Mouse (Mus musculus): ENCODE data around the gene Dgkg. TPM values are rescaled to one million over a fixed set of nuclear protein-coding genes. Genes with fewer than 3 reads are reported as not detected.

Dgkg gene
- total RNA-seq, 2 experiments from 2014 or later = 199 to 231 TPM

DNA sequence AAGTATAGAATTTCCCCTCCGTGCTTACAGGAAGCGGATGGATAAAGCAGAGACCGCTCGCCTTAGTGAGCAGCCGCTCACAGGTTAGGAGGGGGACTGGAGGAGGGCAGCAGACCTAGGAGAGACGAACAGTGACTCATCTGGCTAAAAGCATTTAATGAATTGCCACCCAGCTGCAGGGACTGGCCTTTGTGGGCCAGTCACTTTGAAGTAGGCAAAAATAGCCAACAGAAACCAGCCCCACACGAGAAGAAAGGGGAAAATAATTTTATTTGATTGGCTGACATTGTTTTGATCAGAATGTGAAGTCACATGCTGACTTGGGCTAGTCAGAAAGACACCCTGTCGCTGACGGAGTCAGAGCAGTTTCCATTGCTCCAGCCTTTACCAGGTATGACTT, 15.4 kb downstream of the Dgkg start:
- Histone ChIP-seq H3K27ac (peak overlapping the region; percentile 59; the same call in 1 of the 2 replicates), H3K4me3 (no peak overlapping the region)
- DNase-seq (ENCODE audit: low spot score in 2 of 2) = no peak
- no peak for TF ChIP-seq CTCF (conservative IDR thresholded peaks at IDR 0.05)

DNA sequence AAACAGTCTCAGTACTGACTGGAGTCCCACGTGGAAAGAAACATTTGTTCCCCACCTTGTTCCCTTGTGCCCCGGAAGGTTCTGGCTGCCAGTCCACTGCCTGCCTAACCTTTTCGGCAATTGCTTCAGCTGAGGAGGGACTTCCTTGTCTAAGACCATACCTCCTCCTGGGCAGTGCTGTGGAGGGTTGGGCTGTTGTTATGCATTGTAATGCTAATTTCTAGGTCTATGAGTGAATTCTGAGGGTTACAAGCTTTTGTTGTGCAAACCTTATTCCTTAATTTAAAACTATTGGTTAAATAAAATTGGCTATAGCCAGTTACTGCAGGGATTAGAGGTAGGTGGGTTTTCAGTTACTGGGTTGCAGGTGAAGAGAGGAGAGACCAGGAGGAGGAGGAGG, 19.7 kb downstream of the Dgkg start:
- Histone ChIP-seq H3K27ac (no peak overlapping the region), H3K4me3 (no peak overlapping the region)
- no peak for DNase-seq (ENCODE audit: low spot score in 2 of 2)
- TF ChIP-seq CTCF (conservative IDR thresholded peaks at IDR 0.05) = no peak

- DNase-seq (ENCODE audit: low spot score in 2 of 2) = no peak
- no peak overlapping the region for H3K4me3 ChIP-seq
- TF ChIP-seq CTCF (conservative IDR thresholded peaks at IDR 0.05) = no peak
- no peak overlapping the region for H3K27ac ChIP-seq
Measured at GRCm38 (mm10) chr16:22635706-22636105, 21.3 kb downstream of the Dgkg start.

- TF ChIP-seq CTCF (conservative IDR thresholded peaks at IDR 0.05) = no peak
- Histone ChIP-seq H3K27ac (no peak overlapping the region), H3K4me3 (no peak overlapping the region)
- DNase-seq (ENCODE audit: low spot score in 2 of 2) = no peak
Measured at GRCm38 (mm10) chr16:22633063-22633462, 24.0 kb downstream of the Dgkg start.

GRCm38 (mm10) chr16:22630351-22630750, 26.7 kb downstream of the Dgkg start:
- H3K27ac ChIP-seq = no peak overlapping the region
- no peak for TF ChIP-seq CTCF (conservative IDR thresholded peaks at IDR 0.05)
- H3K4me3 ChIP-seq = no peak overlapping the region
- no peak for DNase-seq (ENCODE audit: low spot score in 2 of 2)

- no peak for DNase-seq (ENCODE audit: low spot score in 2 of 2)
- no peak overlapping the region for H3K4me3 ChIP-seq
- no peak for TF ChIP-seq CTCF (conservative IDR thresholded peaks at IDR 0.05)
- no peak overlapping the region for H3K27ac ChIP-seq
Measured at GRCm38 (mm10) chr16:22629900-22630299, 27.1 kb downstream of the Dgkg start.

- Histone ChIP-seq H3K27ac (no peak overlapping the region), H3K4me3 (no peak overlapping the region)
- TF ChIP-seq CTCF (conservative IDR thresholded peaks at IDR 0.05) = no peak
- DNase-seq (ENCODE audit: low spot score in 2 of 2) = no peak
Measured at GRCm38 (mm10) chr16:22625987-22626386, 31.0 kb downstream of the Dgkg start.

DNA sequence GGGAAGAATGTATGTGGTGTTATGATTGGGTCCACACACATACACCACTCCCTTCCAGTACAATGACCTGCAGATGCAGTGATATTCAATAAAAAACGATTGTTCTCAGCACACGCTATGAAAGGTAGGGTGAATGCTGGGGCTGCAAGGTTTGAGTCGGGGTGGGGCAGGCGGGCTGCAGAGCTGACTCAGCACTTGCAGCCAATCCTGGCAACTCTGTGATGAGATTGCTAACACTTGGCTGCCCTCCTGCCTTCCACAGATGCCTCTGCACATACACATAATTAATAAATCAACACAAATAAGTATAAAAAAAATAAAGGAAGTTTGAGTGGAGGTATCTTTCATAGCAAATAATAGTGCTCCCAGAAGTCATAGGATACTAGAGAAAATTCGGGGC, 31.6 kb downstream of the Dgkg start:
- no peak for TF ChIP-seq CTCF (conservative IDR thresholded peaks at IDR 0.05)
- no peak overlapping the region for H3K27ac ChIP-seq
- H3K4me3 ChIP-seq = no peak overlapping the region
- DNase-seq (ENCODE audit: low spot score in 2 of 2) = no peak

DNA sequence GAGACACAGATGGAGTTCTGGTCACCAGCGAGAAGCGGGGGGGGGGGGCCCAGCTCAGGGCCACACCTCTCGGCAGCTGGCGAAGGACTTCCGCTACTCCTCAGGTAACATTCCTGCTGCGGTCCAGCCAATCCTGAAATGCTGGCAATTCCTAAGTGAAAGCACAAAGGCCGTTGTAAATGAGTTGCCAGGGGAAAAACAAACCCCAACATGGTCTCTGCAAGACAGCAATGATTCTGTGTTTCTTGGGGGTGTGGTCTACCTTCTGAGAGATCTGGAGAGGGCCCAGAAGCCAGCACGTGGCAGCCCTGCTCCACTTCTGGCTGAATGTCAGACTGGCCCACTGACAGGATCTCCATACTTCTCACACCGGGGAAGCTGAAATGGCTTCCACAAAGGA, 34.7 kb downstream of the Dgkg start:
- no peak for DNase-seq (ENCODE audit: low spot score in 2 of 2)
- TF ChIP-seq CTCF (conservative IDR thresholded peaks at IDR 0.05) = no peak
- peak overlapping the region; percentile 0; the same call in 1 of the 2 replicates for H3K27ac ChIP-seq
- no peak overlapping the region for H3K4me3 ChIP-seq

DNA sequence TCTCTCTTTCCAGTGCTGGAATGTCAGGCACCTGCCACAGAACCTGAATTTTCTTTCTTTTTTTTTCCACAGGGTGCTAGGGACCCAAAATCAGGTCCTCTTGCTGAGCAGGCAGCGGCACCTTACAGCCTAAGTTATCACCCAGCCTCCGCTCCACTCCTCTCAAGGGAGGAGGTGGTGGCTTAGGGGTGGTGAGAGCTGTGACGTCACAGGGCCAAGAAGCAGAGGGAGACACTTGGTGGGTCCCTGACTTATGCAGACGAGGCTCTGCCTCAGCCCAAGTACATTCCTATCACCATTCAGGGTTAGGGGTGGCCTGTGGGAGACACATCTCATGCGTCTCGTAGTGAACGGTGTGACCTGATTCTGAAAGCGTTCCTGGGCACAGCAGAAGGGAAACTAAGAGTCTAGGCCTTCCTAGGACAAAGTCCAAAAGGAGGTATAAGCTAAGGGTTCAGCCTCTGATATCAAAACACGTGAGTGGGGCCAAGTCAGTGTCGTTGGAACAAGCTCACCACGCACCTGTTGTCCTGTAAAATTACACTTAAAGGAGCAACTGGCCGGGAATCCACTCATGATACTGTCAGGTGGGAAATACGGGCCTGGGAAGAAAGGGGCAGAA, 35.6 kb downstream of the Dgkg start:
- no peak overlapping the region for H3K4me3 ChIP-seq
- TF ChIP-seq CTCF (conservative IDR thresholded peaks at IDR 0.05) = no peak

GRCm38 (mm10) chr16:22618424-22619056, 38.5 kb downstream of the Dgkg start:
- H3K4me3 ChIP-seq = no peak overlapping the region
- no peak for DNase-seq (ENCODE audit: low spot score in 2 of 2)
- no peak for TF ChIP-seq CTCF (conservative IDR thresholded peaks at IDR 0.05)
- H3K27ac ChIP-seq = no peak overlapping the region

More for the DNA sequence above, 35.6 kb downstream of the Dgkg start:
- no peak overlapping the region for H3K27ac ChIP-seq
- DNase-seq (ENCODE audit: low spot score in 2 of 2) = no peak

GRCm38 (mm10) chr16:22615805-22616204, 41.2 kb downstream of the Dgkg start:
- Histone ChIP-seq H3K4me3 (no peak overlapping the region), H3K27ac (no peak overlapping the region)
- no peak for TF ChIP-seq CTCF (conservative IDR thresholded peaks at IDR 0.05)
- DNase-seq (ENCODE audit: low spot score in 2 of 2) = no peak

- Histone ChIP-seq H3K27ac (peak overlapping the region; percentile 23; the same call in 1 of the 2 replicates), H3K4me3 (no peak overlapping the region)
- no peak for DNase-seq (ENCODE audit: low spot score in 2 of 2)
- no peak for TF ChIP-seq CTCF (conservative IDR thresholded peaks at IDR 0.05)
Measured at GRCm38 (mm10) chr16:22613186-22614073, 43.6 kb downstream of the Dgkg start.
